Mouse (Mus musculus) forebrain, embryonic 10.5 days (tissue): ENCODE data around the gene Grin2c. TPM values are rescaled to one million over a fixed set of nuclear protein-coding genes. Genes with fewer than 3 reads are reported as not detected.

Experiments
- DNase-seq: peaks from one replicate; pipeline ENCODE4 v3.0.0-alpha.2; 2017; ENCODE audit warnings: low spot score; ENCODE audit errors: extremely low spot score
- H3K27ac ChIP-seq: fragments of 300-500 bp; sonication (generic); 2 replicates; pipeline ENCODE4 v1.5.1; 2016; ENCODE audit warnings: mild to moderate bottlenecking
- H3K27me3 ChIP-seq: fragments of 300-500 bp; sonication (generic); 2 replicates; pipeline ENCODE4 v1.6.1; 2016; ENCODE audit warnings: mild to moderate bottlenecking; ENCODE audit not compliant: poor library complexity, severe bottlenecking
- H3K36me3 ChIP-seq: fragments of 300-500 bp; sonication (generic); replicated peaks from 2 replicates; pipeline ENCODE4 v1.6.1; 2016; ENCODE audit warnings: mild to moderate bottlenecking, moderate library complexity
- H3K4me1 ChIP-seq: fragments of 300-500 bp; sonication (generic); 2 replicates; pipeline ENCODE4 v1.6.1; 2016
- H3K4me3 ChIP-seq: fragments of 300-500 bp; sonication (generic); 2 replicates; pipeline ENCODE4 v1.5.1; 2016; ENCODE audit warnings: mild to moderate bottlenecking, moderate library complexity
- H3K9me3 ChIP-seq: fragments of 300-500 bp; sonication (generic); 2 replicates; pipeline ENCODE4 v1.6.1; 2016; ENCODE audit warnings: mild to moderate bottlenecking, moderate library complexity
- WGBS: fragments of 180-500 bp; shearing (Covaris S2); methylation state at CpG from one replicate; pipeline ENCODE4 v1.1.7; 2016; 5-methylcytosine and 5-hydroxymethylcytosine counted together
- polyA plus RNA-seq: library from polyadenylated mRNA; unstranded; fragments of >200 nt; fragmentation: Nextera tagmentation; extraction: Ambion mirVana; gene quantifications from 2 replicates; pipeline ENCODE4 v1.2.1, GENCODE M21; 2016

Gene Grin2c
- polyA plus RNA-seq, 1 experiment from 2014 or later, result not detected

GRCm38 (mm10) chr11:115291503-115291902 is 24.5 kb upstream of the Grin2c start:
- Histone ChIP-seq H3K27me3 (peaks cover 10% of the 10 kb centered on the region), H3K4me3 (no peak overlapping the region), H3K9me3 (no peaks in the 10 kb centered on the region), H3K27ac (no peak overlapping the region), H3K4me1 (peaks cover 6% of the 10 kb centered on the region), H3K36me3 (no peaks in the 10 kb centered on the region)
- 81% methylated on average over 10 of the region's 10 CpGs for WGBS
- DNase-seq, result no peak

DNA sequence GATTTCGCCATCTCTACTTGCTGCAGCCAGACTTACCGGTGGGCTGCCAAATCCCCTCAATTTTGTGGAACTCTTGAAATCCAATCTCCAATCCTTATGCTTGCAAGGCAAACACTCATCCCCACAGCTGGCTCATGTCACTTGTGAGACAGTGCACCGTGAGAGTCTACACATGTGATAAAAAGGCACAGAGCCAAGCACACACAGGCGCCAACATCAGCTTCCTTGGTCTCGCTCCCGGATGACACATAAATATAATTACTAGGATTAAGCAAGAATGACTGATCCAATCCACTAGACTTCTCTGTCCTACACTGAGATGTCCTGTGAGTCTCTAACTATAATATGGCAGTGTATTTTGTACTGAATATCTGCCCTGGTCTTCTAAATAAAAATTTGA is 23.9 kb upstream of the Grin2c start:
- WGBS, result 97% methylated on average over 6 of the region's 6 CpGs
- Histone ChIP-seq H3K4me3 (no peak overlapping the region), H3K9me3 (no peaks in the 10 kb centered on the region), H3K36me3 (no peaks in the 10 kb centered on the region), H3K27me3 (peaks cover 4% of the 10 kb centered on the region), H3K27ac (no peak overlapping the region), H3K4me1 (peaks cover 6% of the 10 kb centered on the region)
- no peak for DNase-seq

DNA sequence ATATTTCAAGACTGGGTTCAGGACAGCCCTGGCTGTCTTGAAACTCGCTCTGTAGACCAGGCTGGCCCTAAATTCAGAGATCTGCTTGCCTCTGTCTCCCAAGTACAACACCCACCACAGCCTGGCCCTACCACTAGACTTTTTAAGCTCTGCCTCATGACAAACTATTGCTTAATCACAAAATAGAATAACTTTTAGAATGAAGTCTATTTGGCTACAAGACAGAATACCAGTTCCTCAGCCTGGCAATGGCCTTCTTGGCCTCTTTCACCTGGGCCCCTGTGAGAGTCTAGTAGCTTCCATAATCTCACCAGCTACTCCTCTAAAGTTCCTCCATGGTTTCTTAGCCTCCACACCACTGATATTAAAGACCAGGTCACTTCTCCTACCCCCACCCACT is 23.3 kb upstream of the Grin2c start:
- peaks cover 6% of the 10 kb centered on the region for H3K4me1 ChIP-seq
- H3K36me3 ChIP-seq, result no peaks in the 10 kb centered on the region
- H3K4me3 ChIP-seq, result no peak overlapping the region
- WGBS, result 86% methylated on average over 1 of the region's 1 CpGs
- no peak for DNase-seq
- H3K27ac ChIP-seq, result no peak overlapping the region
- no peaks in the 10 kb centered on the region for H3K9me3 ChIP-seq
- no peaks in the 10 kb centered on the region for H3K27me3 ChIP-seq

GRCm38 (mm10) chr11:115289885-115290284 is 22.8 kb upstream of the Grin2c start:
- DNase-seq, result no peak
- 84% methylated on average over 8 of the region's 8 CpGs for WGBS
- Histone ChIP-seq H3K9me3 (no peaks in the 10 kb centered on the region), H3K27ac (no peak overlapping the region), H3K36me3 (no peaks in the 10 kb centered on the region), H3K4me1 (peaks cover 6% of the 10 kb centered on the region), H3K27me3 (no peaks in the 10 kb centered on the region), H3K4me3 (no peak overlapping the region)

DNA sequence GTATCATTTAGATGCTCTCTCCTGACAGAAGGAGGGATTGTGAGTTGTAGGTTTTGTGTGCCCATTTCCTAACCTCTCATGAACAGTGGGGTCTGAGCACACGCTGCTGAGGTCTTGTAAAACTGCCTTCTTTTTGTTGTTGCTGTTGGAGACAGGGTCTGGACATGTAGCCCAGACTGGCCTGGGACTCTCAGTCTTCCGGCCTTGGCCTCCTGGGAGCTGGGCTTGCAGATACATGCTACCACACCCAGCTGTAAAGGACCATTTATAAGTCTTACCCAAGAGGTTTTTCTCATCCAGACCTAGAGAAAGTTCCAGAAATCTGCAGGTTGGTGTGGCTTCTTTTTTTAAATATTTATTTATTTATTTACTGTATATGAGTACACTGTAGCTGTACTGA is 21.3 kb upstream of the Grin2c start:
- Histone ChIP-seq H3K36me3 (no peaks in the 10 kb centered on the region), H3K27me3 (no peaks in the 10 kb centered on the region), H3K9me3 (no peaks in the 10 kb centered on the region), H3K27ac (no peak overlapping the region), H3K4me3 (no peak overlapping the region), H3K4me1 (peaks cover 5% of the 10 kb centered on the region)
- 92% methylated on average over 2 of the region's 2 CpGs for WGBS
- no peak for DNase-seq

GRCm38 (mm10) chr11:115287386-115287785 is 20.3 kb upstream of the Grin2c start:
- 89% methylated on average over 5 of the region's 5 CpGs for WGBS
- Histone ChIP-seq H3K4me1 (peaks cover 3% of the 10 kb centered on the region), H3K4me3 (no peak overlapping the region), H3K9me3 (no peaks in the 10 kb centered on the region), H3K36me3 (no peaks in the 10 kb centered on the region), H3K27me3 (no peaks in the 10 kb centered on the region), H3K27ac (no peak overlapping the region)
- DNase-seq, result no peak

DNA sequence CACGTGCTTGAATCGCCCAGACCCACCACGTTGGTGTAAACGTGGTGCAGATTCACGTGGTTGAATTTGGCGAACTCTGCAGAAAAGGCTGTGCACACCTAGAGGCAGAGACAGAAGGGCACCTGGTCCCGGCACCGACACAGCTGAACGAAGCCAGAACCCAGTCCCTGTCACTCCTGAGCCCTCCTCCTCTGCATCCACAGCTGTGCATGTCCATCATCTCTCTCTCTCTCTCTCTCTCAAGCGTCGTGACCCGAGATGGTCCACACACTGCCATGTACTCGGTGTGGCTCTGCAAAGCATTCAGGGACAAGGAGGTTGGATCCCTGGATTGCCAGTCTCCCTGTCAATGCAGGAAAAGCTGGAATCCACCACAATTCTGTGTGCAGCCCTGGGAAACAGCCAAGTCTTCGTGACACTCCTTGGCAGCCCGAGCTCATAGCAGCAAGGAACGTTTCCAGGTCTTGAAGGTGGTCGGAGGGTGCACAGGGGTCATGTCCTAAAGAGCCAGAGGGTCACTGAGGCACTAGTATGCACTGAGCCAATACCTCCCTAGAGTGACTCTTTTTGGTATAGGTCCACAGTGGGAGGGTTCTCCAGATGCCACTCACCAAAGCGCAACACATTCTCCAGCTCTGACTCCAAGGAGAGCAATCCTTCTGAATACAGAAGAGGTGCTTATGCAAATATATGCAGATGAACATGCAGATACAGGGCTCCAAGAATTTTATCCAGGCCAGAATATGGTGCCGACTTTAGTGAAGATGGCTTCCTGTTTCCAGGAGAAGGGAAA is 19.4 kb upstream of the Grin2c start:
- Histone ChIP-seq H3K36me3 (no peaks in the 10 kb centered on the region), H3K4me1 (peaks cover 3% of the 10 kb centered on the region; the same call in 1 of the 2 replicates), H3K4me3 (no peak overlapping the region), H3K27me3 (no peaks in the 10 kb centered on the region), H3K27ac (no peak overlapping the region), H3K9me3 (no peaks in the 10 kb centered on the region)
- 83% methylated on average over 19 of the region's 19 CpGs for WGBS
- DNase-seq, result no peak

DNA sequence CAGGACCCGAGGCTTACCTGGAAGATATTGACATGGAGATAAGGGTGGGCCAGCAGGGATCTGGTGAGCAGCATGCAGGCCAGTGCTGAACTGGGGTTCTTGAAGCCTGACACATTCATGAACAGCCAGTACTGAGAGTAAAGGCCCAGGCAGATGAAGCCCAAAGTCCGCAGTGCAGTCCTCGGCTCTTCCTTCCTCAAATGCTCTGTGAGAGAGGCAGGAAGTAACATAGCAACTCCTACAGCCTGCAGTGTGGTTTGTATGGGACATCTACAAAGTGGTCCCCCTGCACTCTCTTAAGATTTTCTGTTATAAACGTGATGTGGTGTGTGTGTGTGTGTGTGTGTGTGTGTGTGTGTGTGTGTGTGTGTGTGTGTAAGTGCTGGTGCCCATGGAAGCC is 18.2 kb upstream of the Grin2c start:
- Histone ChIP-seq H3K9me3 (no peaks in the 10 kb centered on the region), H3K4me1 (peaks cover 3% of the 10 kb centered on the region; the same call in 1 of the 2 replicates), H3K27ac (no peak overlapping the region), H3K4me3 (no peak overlapping the region), H3K27me3 (no peaks in the 10 kb centered on the region), H3K36me3 (no peaks in the 10 kb centered on the region)
- DNase-seq, result no peak
- WGBS, result 79% methylated on average over 4 of the region's 4 CpGs

DNA sequence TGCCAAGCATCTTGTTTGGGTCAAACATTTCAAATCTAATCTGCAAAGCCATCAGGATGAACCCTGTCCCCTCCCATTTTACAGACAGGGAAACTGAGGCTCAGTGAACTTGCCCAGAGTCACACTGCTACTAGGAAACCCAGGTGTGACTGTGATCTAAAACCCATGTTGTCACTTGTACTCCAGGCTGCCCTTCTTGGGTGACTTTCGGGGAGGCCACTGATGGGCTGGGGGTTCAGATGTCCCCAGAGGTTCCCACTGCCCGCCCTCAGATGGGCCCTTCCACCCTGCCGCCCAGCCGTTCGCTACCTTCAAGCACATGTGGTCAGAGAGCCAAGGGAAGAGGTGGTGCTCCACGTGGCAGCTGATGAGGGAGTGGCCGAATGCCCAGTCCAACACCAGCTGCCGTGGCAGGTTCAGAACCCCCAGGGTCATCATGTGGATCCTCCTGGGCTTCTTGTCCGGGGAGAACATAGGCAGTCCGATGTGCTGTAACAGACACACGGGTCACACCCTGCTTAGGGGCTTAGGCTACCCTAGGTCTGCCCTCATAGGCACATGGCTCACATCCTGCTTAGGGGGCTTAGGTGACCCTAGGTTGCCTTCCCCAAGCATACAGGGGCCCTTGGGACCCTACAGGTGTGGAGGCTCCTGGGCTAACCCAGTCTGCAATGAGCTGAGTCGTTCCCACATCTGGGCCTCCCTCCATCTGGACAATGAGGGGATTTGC is 17.0 kb upstream of the Grin2c start:
- Histone ChIP-seq H3K27me3 (no peaks in the 10 kb centered on the region), H3K4me3 (no peak overlapping the region), H3K9me3 (no peaks in the 10 kb centered on the region), H3K27ac (no peak overlapping the region), H3K36me3 (no peaks in the 10 kb centered on the region), H3K4me1 (peaks cover 3% of the 10 kb centered on the region; the same call in 1 of the 2 replicates)
- 88% methylated on average over 12 of the region's 12 CpGs for WGBS
- no peak for DNase-seq

DNA sequence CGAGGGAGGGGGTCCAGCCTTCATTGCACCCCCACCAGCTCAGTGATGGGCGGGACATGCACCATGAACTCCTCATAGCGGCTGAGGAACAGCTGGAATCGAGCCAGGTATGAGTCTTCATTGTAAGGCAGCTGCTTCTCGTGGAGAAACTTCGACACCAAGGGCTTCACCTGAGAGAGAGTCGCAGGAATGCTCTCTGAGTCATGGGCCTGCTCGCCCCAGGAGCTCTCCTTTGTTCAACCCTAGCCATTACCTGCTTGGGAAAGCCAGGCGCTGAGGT is 16.4 kb upstream of the Grin2c start:
- no peak overlapping the region for H3K4me3 ChIP-seq
- no peak for DNase-seq
- 81% methylated on average over 9 of the region's 9 CpGs for WGBS

GRCm38 (mm10) chr11:115282723-115283485 is 15.9 kb upstream of the Grin2c start:
- H3K4me1 ChIP-seq, result peaks cover 8% of the 10 kb centered on the region
- no peaks in the 10 kb centered on the region for H3K27me3 ChIP-seq
- no peak overlapping the region for H3K27ac ChIP-seq
- WGBS, result 89% methylated on average over 8 of the region's 8 CpGs
- no peak for DNase-seq
- no peaks in the 10 kb centered on the region for H3K9me3 ChIP-seq
- H3K4me3 ChIP-seq, result no peak overlapping the region
- H3K36me3 ChIP-seq, result no peaks in the 10 kb centered on the region

More for the DNA sequence above, 16.4 kb upstream of the Grin2c start:
- H3K27me3 ChIP-seq, result no peaks in the 10 kb centered on the region
- H3K36me3 ChIP-seq, result no peaks in the 10 kb centered on the region
- no peak overlapping the region for H3K27ac ChIP-seq
- H3K9me3 ChIP-seq, result no peaks in the 10 kb centered on the region
- H3K4me1 ChIP-seq, result peaks cover 3% of the 10 kb centered on the region; the same call in 1 of the 2 replicates

DNA sequence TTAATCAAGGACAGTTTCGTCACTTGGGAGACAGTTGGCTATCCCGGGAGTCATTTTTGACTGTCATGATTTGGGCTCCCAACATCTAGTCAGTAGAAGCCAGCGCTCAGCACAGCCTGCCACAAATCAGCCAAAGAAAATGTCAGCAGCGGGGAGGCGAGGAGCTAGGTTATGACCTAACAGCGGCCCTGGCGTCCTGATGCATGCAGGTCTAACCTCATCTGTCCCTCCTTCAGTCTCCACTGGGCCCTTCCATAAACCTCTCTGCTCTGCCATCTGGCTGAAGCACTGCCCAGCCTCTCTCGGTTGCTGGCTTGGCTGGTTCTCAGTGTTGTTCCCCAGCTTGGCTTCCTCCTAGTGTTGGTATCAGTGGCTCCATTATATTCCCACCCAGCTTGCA is 15.3 kb upstream of the Grin2c start:
- no peak overlapping the region for H3K4me3 ChIP-seq
- no peak for DNase-seq
- 78% methylated on average over 8 of the region's 8 CpGs for WGBS

DNA sequence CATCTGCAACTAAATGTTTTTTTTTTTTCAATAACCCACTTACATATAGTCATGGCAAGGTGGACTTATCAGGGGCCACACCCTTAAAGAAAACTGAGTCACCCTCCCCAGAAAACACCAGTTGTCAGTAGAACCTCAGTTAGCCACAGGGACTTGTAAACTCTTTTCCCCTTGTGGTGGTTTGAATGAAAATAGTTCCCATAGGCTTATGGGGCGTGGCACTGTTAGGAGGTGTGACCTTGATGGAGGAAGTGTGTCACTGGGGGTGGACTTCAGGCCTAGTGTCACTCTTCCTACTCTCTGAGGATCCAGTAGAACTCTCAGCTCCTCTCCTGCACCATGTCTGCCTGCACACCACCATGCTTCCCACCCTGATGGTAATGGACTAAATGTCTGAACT is 12.7 kb upstream of the Grin2c start:
- no peaks in the 10 kb centered on the region for H3K36me3 ChIP-seq
- WGBS, result 71% methylated on average over 1 of the region's 1 CpGs
- H3K4me1 ChIP-seq, result peaks cover 29% of the 10 kb centered on the region
- H3K27ac ChIP-seq, result no peak overlapping the region
- no peaks in the 10 kb centered on the region for H3K27me3 ChIP-seq
- no peak for DNase-seq
- no peak overlapping the region for H3K4me3 ChIP-seq
- no peaks in the 10 kb centered on the region for H3K9me3 ChIP-seq

More for the DNA sequence above, 15.3 kb upstream of the Grin2c start:
- H3K36me3 ChIP-seq, result no peaks in the 10 kb centered on the region
- peaks cover 11% of the 10 kb centered on the region for H3K4me1 ChIP-seq
- H3K27me3 ChIP-seq, result no peaks in the 10 kb centered on the region
- no peak overlapping the region for H3K27ac ChIP-seq
- no peaks in the 10 kb centered on the region for H3K9me3 ChIP-seq
